Mouse (Mus musculus) ES-E14 (cell line): ENCODE results near the gene Hivep3. TPM values are rescaled to one million over a fixed set of nuclear protein-coding genes. Genes with fewer than 3 reads are reported as not detected.

Experiments
- DNase-seq: peaks from one replicate; pipeline ENCODE4 v3.0.0-alpha.2; 2013; ENCODE audit warnings: low read depth, low spot score
- H3K27ac ChIP-seq: 2 replicates; pipeline ENCODE4 v1.5.1; 2012; ENCODE audit warnings: low read depth, mild to moderate bottlenecking, low read length, moderate library complexity, mixed read lengths; ENCODE audit not compliant: poor library complexity, insufficient read depth, severe bottlenecking
- H3K36me3 ChIP-seq: 2 replicates; pipeline ENCODE4 v1.6.1; 2012; ENCODE audit warnings: mild to moderate bottlenecking, low read length, moderate library complexity, mixed read lengths; ENCODE audit not compliant: control insufficient read depth, poor library complexity, insufficient read depth, severe bottlenecking
- H3K4me1 ChIP-seq, 2 experiments: fragments of 150-350 bp in 1 of 2; sonication (generic) in 1 of 2; 2 replicates each; pipeline ENCODE4 v1.6.1; 2012; ENCODE audit warnings: low read length in 2 of 2, mild to moderate bottlenecking in 1 of 2, mixed read lengths in 1 of 2; ENCODE audit not compliant: control insufficient read depth in 2 of 2, insufficient read depth in 2 of 2, poor library complexity in 1 of 2
- H3K4me3 ChIP-seq, 2 experiments: fragments of 150-350 bp in 1 of 2; sonication (generic) in 1 of 2; 2 replicates each; pipeline ENCODE4 v1.5.1; 2012; ENCODE audit warnings: low read length in 2 of 2, low read depth in 1 of 2, mild to moderate bottlenecking in 1 of 2, mixed read lengths in 1 of 2; ENCODE audit not compliant: insufficient read depth in 1 of 2, poor library complexity in 1 of 2, severe bottlenecking in 1 of 2
- H3K9ac ChIP-seq: 2 replicates; pipeline ENCODE4 v1.6.1; 2012; ENCODE audit warnings: low read depth, mild to moderate bottlenecking, low read length, mixed read lengths; ENCODE audit not compliant: poor library complexity, insufficient read depth, severe bottlenecking
- H3K9me3 ChIP-seq: fragments of 150-350 bp; sonication (generic); 2 replicates; pipeline ENCODE4 v1.6.1; 2012; ENCODE audit warnings: low read depth, mild to moderate bottlenecking, low read length; ENCODE audit not compliant: control insufficient read depth, insufficient read depth
- CHD2 ChIP-seq: IDR thresholded peaks from 2 replicates; pipeline ENCODE4 v1.6.1; 2014; ENCODE audit warnings: mild to moderate bottlenecking, low read depth, low read length, inconsistent platforms
- HCFC1 ChIP-seq: IDR thresholded peaks from 2 replicates; pipeline ENCODE4 v1.6.1; 2012; ENCODE audit warnings: low read length, inconsistent platforms, borderline replicate concordance; ENCODE audit not compliant: insufficient read depth
- MAFK ChIP-seq: IDR thresholded peaks from 2 replicates; pipeline ENCODE4 v1.6.1; 2014; ENCODE audit warnings: mild to moderate bottlenecking, low read depth, low read length, inconsistent platforms; ENCODE audit not compliant: insufficient read depth
- ZC3H11A ChIP-seq: IDR thresholded peaks from 2 replicates; pipeline ENCODE4 v1.6.1; 2012; ENCODE audit warnings: low read depth, mild to moderate bottlenecking, inconsistent platforms, low read length, borderline replicate concordance
- ZNF384 ChIP-seq: IDR thresholded peaks from 2 replicates; pipeline ENCODE4 v1.6.1; 2012; ENCODE audit warnings: low read depth, low read length, inconsistent platforms
- in situ Hi-C, 2 experiments: fragments of 600-800 bp; cut with MboI; formaldehyde crosslinking; loops; one replicate each; pipeline ENCODE4 v1.15.1; 2025; ENCODE audit warnings: low sequenced_read_pairs in 2 of 2, inconsistent platforms in 1 of 2; ENCODE audit not compliant: unreplicated experiment in 2 of 2
- total RNA-seq: library from RNA; depleted of rRNA; stranded (reverse); fragments of 300-350 nt; gene quantifications from 2 replicates; pipeline ENCODE4 v1.2.3, GENCODE M21; 2012

Gene Hivep3
- total RNA-seq, 1 experiment, result 1.4 TPM

DNA sequence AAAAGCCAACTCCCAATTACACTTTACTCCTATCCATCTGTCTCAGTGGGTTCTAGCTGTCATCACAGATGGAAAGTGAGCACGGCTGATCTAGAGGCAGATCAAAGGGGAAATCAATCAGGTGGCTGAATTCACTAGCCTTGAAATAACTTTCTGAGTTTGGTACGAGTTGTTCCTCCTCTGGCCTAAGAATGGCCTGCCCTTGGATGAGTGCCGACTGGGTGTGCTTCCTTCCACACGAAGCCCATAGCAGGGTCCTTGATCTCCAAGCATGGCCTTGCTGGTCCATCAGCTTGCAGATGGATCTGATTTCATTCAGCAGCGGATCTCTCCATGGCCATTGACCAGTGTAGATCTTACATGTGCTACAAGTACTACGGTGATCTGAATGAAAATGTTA is 47.3 kb downstream of the Hivep3 start:
- Histone ChIP-seq H3K9ac (no peak overlapping the region), H3K36me3 (no peaks in the 10 kb centered on the region), H3K27ac (no peak overlapping the region), H3K4me1 (no peaks in the 10 kb centered on the region), H3K4me3 (no peak overlapping the region), H3K9me3 (no peaks in the 10 kb centered on the region)
- no peak for TF ChIP-seq ZNF384
- no peak for TF ChIP-seq HCFC1
- TF ChIP-seq CHD2, result no peak
- no peak for TF ChIP-seq ZC3H11A
- TF ChIP-seq MAFK, result no peak
- DNase-seq, result no peak
- in situ Hi-C loops, result no loop called here

DNA sequence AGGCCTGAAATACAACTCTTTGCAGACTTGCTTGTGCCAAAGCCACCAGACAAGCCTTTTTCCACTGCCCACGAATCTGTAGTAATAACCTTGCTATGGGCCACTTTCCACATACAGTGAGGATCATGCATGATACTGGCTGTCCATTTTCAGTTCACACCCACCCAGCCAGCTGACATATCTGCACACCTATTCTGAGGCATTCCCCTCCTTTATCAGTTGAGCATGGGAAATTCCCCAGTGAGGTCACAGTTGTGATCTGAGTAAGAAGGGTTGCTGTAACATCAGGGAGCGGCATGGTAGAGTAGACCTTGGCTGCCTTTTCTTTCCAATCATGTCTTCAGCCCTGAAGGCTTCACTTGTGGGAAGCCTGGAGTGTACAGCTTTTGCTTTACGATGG is 51.4 kb downstream of the Hivep3 start:
- Histone ChIP-seq H3K9ac (no peak overlapping the region), H3K4me1 (no peaks in the 10 kb centered on the region), H3K36me3 (no peaks in the 10 kb centered on the region), H3K4me3 (no peak overlapping the region), H3K9me3 (no peaks in the 10 kb centered on the region), H3K27ac (no peak overlapping the region)
- in situ Hi-C loops, result no loop called here
- no peak for DNase-seq
- TF ChIP-seq HCFC1, result no peak
- TF ChIP-seq CHD2, result no peak
- no peak for TF ChIP-seq MAFK
- no peak for TF ChIP-seq ZNF384

DNA sequence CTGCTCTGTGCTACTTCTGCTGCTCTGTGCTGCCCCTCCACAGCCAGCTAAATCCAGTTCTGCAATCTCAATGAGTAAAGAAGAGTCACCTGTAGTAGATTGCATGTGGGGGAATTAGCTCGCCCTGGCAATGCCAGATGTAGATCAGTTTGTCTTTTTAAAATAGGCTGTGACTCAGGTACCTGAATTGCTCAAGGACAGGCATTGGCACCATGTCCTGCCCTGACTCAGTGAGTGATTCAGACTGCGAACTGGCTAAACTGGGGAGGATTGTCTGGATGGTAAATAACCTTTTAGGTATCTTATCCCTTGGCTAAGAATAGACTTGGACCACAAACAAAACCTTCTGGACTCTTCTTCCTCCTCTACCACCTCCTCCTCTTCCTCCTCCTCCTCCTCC is 52.7 kb downstream of the Hivep3 start:
- Histone ChIP-seq H3K9ac (no peak overlapping the region), H3K4me3 (no peak overlapping the region), H3K4me1 (no peaks in the 10 kb centered on the region), H3K36me3 (no peaks in the 10 kb centered on the region), H3K27ac (no peak overlapping the region), H3K9me3 (no peaks in the 10 kb centered on the region)
- TF ChIP-seq ZNF384 (no peak), CHD2 (no peak), HCFC1 (no peak), ZC3H11A (no peak)
- DNase-seq, result no peak
- in situ Hi-C loops, result no loop called here

DNA sequence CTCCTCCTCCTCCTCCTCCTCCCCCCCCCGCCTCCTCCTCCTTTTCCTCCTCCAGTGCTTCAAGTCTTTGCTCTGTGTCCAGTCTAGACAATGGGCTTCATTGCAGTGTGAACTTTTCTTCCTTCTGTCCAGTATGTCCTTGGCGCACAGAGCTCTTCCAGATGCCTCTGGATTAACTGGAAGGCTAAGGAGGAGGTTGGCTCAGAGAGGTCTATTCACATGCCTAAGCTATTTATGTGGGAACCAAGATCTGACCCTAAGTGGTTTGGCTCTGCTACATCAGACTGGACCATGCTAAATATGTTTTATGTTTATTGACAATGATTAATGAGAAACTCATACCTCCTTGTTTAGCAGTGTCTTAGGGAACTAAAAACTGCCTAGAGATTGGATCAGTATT is 53.1 kb downstream of the Hivep3 start:
- TF ChIP-seq MAFK (no peak), CHD2 (no peak), ZNF384 (no peak)
- H3K9me3 ChIP-seq, result no peaks in the 10 kb centered on the region
- no peak overlapping the region for H3K4me3 ChIP-seq
- no peak overlapping the region for H3K27ac ChIP-seq
- H3K9ac ChIP-seq, result no peak overlapping the region
- H3K4me1 ChIP-seq, result no peaks in the 10 kb centered on the region
- in situ Hi-C loops, result no loop called here
- H3K36me3 ChIP-seq, result no peaks in the 10 kb centered on the region
- no peak for DNase-seq

DNA sequence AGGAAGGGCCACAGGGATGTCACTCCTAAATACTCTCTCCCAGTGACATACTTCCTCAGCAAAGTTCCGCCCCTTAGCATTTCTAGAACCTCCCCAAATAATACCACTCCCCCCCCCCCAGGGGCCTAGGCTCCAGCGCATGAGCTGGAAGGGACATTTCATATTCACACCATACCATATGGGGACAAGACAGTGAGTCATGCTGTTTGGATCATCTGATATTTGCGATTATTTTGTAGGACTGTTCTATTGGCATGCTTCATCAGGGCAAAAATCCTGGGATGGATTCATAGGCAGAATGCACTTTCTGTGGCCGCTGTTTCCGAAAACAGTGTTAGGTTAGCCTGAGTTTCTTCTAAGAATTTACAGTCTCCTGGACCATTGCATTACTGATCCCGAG is 55.2 kb downstream of the Hivep3 start:
- in situ Hi-C loops, result no loop called here
- Histone ChIP-seq H3K9ac (no peak overlapping the region), H3K9me3 (no peaks in the 10 kb centered on the region), H3K27ac (no peak overlapping the region), H3K4me3 (no peak overlapping the region), H3K4me1 (no peaks in the 10 kb centered on the region), H3K36me3 (no peaks in the 10 kb centered on the region)
- no peak for DNase-seq
- TF ChIP-seq ZC3H11A, result no peak
- no peak for TF ChIP-seq ZNF384
- no peak for TF ChIP-seq CHD2
- TF ChIP-seq MAFK, result no peak
- no peak for TF ChIP-seq HCFC1
